Mouse (Mus musculus) lung, adult 2 months (tissue): Measurements from ENCODE around the gene Sim2. TPM values are rescaled to one million over a fixed set of nuclear protein-coding genes. Genes with fewer than 3 reads are reported as not detected.

Experiments used
- DNase-seq: peaks from one replicate; pipeline ENCODE4 v3.0.0; 2022
- H3K4me1 ChIP-seq: fragments of 200-500 bp; 2 replicates; pipeline ENCODE4 v1.6.1; 2011; ENCODE audit warnings: low read length; ENCODE audit not compliant: control insufficient read depth, insufficient read depth
- H3K4me3 ChIP-seq: fragments of 200-500 bp; replicated peaks from 2 replicates; pipeline ENCODE3; 2011; ENCODE audit warnings: low read depth, mild to moderate bottlenecking, control low read depth, low read length; ENCODE audit errors: extremely low read depth
- CTCF ChIP-seq: fragments of 200-500 bp; IDR thresholded peaks from 2 replicates; pipeline ENCODE4 v1.5.1; 2011; ENCODE audit warnings: mild to moderate bottlenecking, low read length, control low read depth; ENCODE audit not compliant: insufficient read depth
- POLR2A ChIP-seq: fragments of 200-500 bp; IDR thresholded peaks from 2 replicates; pipeline ENCODE4 v1.6.1; 2011; ENCODE audit warnings: low read depth, mild to moderate bottlenecking, control low read depth, low read length, borderline replicate concordance; ENCODE audit errors: extremely low read depth
- WGBS: fragments of 180-500 bp; shearing (Covaris S2); methylation state at CpG from one replicate; pipeline ENCODE4 v1.1.7; 2018; 5-methylcytosine and 5-hydroxymethylcytosine counted together
- polyA plus RNA-seq: library from polyadenylated mRNA; depleted of rRNA; stranded (reverse); fragments of >200 nt; gene quantifications from 2 replicates; pipeline ENCODE4 v1.2.3, GENCODE M21; 2012

Sim2 gene
- polyA plus RNA-seq, 1 experiment = 8.8 TPM

GRCm38 (mm10) chr16:94055576-94055975, 29.2 kb upstream of the Sim2 start:
- WGBS = 70% methylated on average over 8 of the region's 8 CpGs
- no peak for DNase-seq
- H3K4me3 ChIP-seq = no peak overlapping the region
- no peaks in the 10 kb centered on the region for H3K4me1 ChIP-seq
- TF ChIP-seq POLR2A (no peak), CTCF (no peak)

GRCm38 (mm10) chr16:94059820-94060219, 24.9 kb upstream of the Sim2 start:
- no peaks in the 10 kb centered on the region for H3K4me1 ChIP-seq
- no peak overlapping the region for H3K4me3 ChIP-seq
- no peak for DNase-seq
- TF ChIP-seq CTCF = no peak
- no peak for TF ChIP-seq POLR2A
- 61% methylated on average over 9 of the region's 9 CpGs for WGBS

DNA sequence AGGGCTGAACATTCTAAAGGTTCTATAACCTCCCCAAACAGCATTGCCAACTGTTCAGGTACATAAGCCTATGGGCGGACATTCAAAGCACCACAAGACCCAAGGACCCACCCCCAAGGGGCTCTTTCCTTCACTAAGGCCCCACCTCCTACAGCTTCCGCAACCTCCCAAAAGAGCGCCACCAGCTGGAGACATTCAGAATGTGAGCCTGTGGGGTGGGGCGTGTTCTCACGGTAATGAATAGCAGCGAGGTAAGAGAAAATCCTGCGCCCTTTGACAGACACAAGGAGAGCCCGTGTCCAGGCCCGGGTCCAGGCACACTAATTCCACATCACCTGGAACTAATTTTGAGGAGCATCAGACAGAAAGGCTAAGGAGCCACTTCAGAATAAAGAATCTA, 20.5 kb upstream of the Sim2 start:
- DNase-seq = no peak
- TF ChIP-seq CTCF (no peak), POLR2A (no peak)
- Histone ChIP-seq H3K4me3 (no peak overlapping the region), H3K4me1 (no peaks in the 10 kb centered on the region)
- WGBS = 85% methylated on average over 9 of the region's 9 CpGs

GRCm38 (mm10) chr16:94065728-94066674, 18.7 kb upstream of the Sim2 start:
- DNase-seq = no peak
- Histone ChIP-seq H3K4me1 (no peaks in the 10 kb centered on the region), H3K4me3 (no peak overlapping the region)
- no peak for TF ChIP-seq CTCF
- no peak for TF ChIP-seq POLR2A
- 60% methylated on average over 24 of the region's 24 CpGs for WGBS

DNA sequence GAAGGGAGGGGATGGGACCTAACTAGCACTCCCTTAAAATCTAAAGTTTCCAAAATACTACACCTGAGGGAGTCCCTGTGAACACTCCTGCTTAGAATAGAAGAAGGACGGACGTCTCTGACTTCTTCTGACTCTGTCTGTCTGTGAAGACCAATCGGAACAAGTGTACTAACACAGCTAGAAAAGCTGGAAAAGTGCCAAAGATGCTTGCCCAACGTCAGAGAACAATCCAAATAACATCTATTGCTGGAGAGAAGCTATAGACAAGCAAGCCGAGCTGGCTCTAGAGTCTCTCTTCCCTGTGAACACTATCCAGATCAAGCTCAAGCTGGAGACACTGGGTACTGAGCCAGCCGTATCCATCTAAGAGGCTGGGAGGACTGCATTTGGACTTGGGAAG, 18.0 kb upstream of the Sim2 start:
- Histone ChIP-seq H3K4me3 (no peak overlapping the region), H3K4me1 (no peaks in the 10 kb centered on the region)
- no peak for DNase-seq
- no peak for TF ChIP-seq CTCF
- no peak for TF ChIP-seq POLR2A
- 40% methylated on average over 6 of the region's 6 CpGs for WGBS

DNA sequence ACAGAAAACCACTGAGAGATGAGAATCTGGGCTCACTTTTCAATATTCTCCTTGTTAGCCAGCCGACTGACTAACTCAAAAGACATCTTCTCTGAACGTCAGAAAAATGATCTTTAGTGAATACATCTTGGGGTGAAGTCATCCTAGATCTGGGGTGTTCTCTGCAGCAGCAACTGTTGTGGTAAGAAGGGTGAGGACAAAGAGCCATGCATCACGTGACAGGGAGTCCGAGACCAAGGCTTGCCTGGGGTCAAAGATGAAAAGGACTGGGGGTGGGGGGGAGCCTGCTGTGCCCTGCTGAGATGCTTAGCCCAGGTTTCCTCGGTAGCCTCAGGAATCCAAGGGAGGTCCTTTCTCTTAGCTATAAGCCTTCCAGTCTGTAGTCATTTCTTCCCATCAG, 17.5 kb upstream of the Sim2 start:
- WGBS = 66% methylated on average over 5 of the region's 5 CpGs
- Histone ChIP-seq H3K4me3 (no peak overlapping the region), H3K4me1 (no peaks in the 10 kb centered on the region)
- TF ChIP-seq CTCF (no peak), POLR2A (no peak)
- no peak for DNase-seq

GRCm38 (mm10) chr16:94069061-94069460, 15.7 kb upstream of the Sim2 start:
- no peak for DNase-seq
- TF ChIP-seq CTCF = no peak
- TF ChIP-seq POLR2A = no peak
- WGBS = 93% methylated on average over 5 of the region's 5 CpGs

GRCm38 (mm10) chr16:94070920-94071319, 13.8 kb upstream of the Sim2 start:
- no peak overlapping the region for H3K4me3 ChIP-seq
- WGBS = 91% methylated on average over 9 of the region's 9 CpGs

More at GRCm38 (mm10) chr16:94069061-94069460, 15.7 kb upstream of the Sim2 start:
- Histone ChIP-seq H3K4me1 (no peaks in the 10 kb centered on the region), H3K4me3 (no peak overlapping the region)

GRCm38 (mm10) chr16:94071468-94071867, 13.3 kb upstream of the Sim2 start:
- TF ChIP-seq POLR2A (no peak), CTCF (no peak)
- WGBS = 63% methylated on average over 8 of the region's 8 CpGs
- DNase-seq = no peak
- H3K4me1 ChIP-seq = no peaks in the 10 kb centered on the region
- H3K4me3 ChIP-seq = no peak overlapping the region

More at GRCm38 (mm10) chr16:94070920-94071319, 13.8 kb upstream of the Sim2 start:
- no peak for DNase-seq
- TF ChIP-seq CTCF = no peak
- no peak for TF ChIP-seq POLR2A
- H3K4me1 ChIP-seq = no peaks in the 10 kb centered on the region
